Mouse (Mus musculus) monocyte, adult 5-6 weeks (primary cell): ENCODE measurements around the gene Hmcn2. TPM values are rescaled to one million over a fixed set of nuclear protein-coding genes. Genes with fewer than 3 reads are reported as not detected.
A peak's percentile ranks its signal among the peaks of the same experiment; 100 is the strongest.

ENCODE experiments used
- ATAC-seq: fragments of 153-309, 156-312 bp; replicated peaks from 2 replicates; pipeline ENCODE4 v1.8.0; 2017; ENCODE audit warnings: mild to moderate bottlenecking; ENCODE audit not compliant: low TSS enrichment, insufficient number of reproducible peaks, severe bottlenecking, poor library complexity, low FRiP score
- total RNA-seq: library from RNA; stranded (forward); fragments of 200-1000, 200-491, 200-594 nt; gene quantifications from 3 replicates; pipeline ENCODE4 v1.2.3, GENCODE M21; 2017

Gene Hmcn2
- total RNA-seq, 1 experiment from 2014 or later, result not detected

GRCm38 (mm10) chr2:31372186-31372585 lies 58.0 kb downstream of the Hmcn2 start:
- no peak for ATAC-seq

DNA sequence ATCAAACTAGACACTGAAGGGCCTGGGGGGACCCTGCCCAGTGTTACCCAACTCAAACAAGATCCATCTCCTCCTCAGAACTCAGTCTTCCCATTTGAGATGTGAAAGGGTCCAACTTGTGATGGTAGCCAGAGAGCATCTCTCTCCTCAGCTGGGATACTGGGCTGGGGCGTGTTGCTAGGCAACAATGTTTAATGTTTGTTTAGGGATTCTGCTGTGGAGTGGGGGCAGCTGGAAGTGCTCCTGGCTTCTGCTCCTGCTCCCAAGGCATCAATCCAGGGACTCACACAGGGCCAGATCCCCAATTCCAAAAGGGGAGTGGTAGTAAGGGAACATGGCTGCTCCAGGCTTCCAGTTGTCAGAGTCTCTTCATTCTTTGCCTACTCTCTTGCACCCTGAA lies 60.2 kb downstream of the Hmcn2 start:
- ATAC-seq, result no peak

DNA sequence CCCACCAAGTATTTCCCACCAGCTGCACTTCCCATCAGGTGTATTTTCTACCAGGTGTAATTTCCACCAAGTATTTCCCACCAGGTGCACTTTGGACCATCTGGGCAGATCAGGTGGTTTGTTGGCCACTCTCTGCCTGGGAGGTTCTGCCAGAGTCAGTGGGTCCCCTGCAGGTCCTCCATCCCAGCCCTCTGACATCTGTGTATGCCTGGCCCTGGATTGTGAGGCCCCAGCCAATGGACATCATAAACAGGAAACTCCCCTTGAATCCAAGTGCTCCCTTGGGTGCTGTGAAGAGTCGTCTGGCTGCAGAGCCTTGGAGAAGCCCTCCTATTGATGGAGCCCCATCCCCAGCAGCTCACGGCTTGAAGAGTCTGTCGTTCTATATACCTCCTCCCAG lies 61.8 kb downstream of the Hmcn2 start:
- no peak for ATAC-seq

DNA sequence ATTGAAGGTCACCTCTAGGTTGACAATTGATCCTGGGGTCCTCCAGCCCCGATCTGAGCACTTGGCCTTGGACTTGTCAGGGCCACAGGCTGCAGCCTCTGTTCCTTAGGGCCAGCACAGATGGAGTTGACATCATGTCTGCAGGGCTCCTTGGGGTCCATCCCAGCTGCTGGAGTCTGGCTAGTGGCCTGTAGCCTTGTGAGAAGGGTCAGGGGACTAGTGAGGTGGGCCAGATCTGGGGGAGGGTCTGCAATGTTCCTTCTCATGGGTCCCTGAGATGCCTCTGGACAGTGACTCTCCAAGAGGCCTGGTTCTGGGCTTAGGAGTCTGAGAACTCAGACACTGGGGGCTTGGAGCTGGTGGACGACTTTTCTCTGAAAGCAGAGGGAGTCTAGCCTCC lies 63.3 kb downstream of the Hmcn2 start:
- no peak for ATAC-seq

- no peak; the same call in 1 of the 2 replicates for ATAC-seq
Measured at GRCm38 (mm10) chr2:31381292-31381846, 67.2 kb downstream of the Hmcn2 start.

DNA sequence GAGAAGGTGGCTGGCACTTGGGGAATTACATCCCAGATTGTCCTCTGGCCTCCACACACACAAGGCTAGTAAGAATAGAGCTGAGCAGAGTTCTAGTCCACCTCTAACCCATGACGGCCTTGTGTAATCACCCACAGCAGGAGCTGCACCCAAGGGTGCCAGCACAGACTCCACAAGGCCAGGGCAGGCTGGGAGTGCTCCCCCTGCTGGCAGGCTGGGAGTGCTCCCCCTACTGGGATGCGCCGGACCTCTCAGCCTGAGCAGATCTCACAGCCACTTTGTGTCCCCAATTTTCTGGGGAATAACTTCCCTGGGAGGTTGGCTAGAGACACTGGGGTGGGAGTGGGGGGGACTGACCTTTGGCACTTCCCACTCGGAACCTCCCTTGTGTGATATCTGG lies 68.7 kb downstream of the Hmcn2 start:
- no peak; the same call in 1 of the 2 replicates for ATAC-seq

GRCm38 (mm10) chr2:31416968-31417367 lies 102.8 kb downstream of the Hmcn2 start:
- ATAC-seq, result no peak

DNA sequence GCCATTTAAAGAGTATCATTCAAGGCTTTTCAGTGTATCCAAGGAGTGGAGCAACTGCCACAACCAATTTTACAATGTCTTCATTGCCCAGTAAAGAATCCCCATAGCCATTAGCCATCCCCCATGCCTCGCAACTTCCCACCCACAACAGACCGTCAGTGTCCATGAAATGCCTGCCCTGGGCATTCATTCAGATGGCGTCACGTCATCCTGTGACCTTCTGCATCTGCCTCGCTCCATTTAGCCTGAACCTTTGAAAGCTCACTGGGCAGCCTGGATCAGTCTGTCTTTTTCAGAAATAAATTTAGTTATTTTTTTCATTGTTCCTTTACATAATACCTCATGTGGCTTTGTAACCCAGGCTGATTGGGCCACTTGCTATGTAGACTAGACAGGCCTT lies 103.8 kb downstream of the Hmcn2 start:
- no peak for ATAC-seq

GRCm38 (mm10) chr2:31418571-31418970 lies 104.4 kb downstream of the Hmcn2 start:
- ATAC-seq, result no peak

- no peak for ATAC-seq
Measured at GRCm38 (mm10) chr2:31420914-31421313, 106.7 kb downstream of the Hmcn2 start.

GRCm38 (mm10) chr2:31422576-31422975 lies 108.4 kb downstream of the Hmcn2 start:
- no peak for ATAC-seq

- ATAC-seq, result no peak
Measured at GRCm38 (mm10) chr2:31431477-31431876, 117.3 kb downstream of the Hmcn2 start.

GRCm38 (mm10) chr2:31434746-31435145 lies 120.5 kb downstream of the Hmcn2 start:
- ATAC-seq, result no peak

GRCm38 (mm10) chr2:31435567-31435966 lies 121.4 kb downstream of the Hmcn2 start:
- peak; percentile 70 for ATAC-seq

DNA sequence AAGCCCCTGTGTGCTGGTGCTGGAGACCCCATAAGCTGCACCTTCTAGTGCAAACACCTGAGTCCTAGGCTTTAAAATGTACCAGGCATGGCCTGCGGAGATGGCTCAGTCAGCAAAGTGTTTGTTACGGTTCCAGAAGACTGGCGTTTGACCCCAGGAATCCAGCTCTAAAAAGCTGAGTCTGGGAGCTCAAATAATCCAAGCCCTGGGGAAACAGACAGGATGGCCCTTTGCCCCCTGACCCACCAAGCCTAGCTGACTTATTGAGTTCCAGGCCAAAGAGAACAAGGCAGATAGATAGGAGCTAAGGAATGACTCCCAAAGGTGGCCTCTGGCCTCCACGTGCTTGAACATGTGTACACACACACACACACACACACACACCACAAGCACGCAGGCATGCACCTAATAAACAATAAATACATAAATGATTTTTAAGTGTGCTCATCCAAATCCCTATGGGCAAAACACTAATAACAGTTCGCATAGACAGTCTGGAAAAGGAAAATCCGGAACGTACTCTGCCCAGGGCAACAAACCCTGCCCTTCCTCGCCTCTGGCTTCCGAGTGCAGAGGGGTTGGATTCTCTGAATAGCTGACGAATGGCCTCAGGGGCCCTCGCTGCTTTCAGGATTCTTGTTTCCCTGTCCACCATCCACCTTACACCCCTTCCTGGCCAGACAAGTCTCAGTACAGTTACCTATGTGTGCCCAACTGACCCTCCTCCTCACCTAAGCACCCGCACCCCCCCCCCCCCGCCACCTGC lies 123.4 kb downstream of the Hmcn2 start:
- no peak for ATAC-seq

- ATAC-seq, result no peak
Measured at GRCm38 (mm10) chr2:31439576-31439975, 125.4 kb downstream of the Hmcn2 start.

DNA sequence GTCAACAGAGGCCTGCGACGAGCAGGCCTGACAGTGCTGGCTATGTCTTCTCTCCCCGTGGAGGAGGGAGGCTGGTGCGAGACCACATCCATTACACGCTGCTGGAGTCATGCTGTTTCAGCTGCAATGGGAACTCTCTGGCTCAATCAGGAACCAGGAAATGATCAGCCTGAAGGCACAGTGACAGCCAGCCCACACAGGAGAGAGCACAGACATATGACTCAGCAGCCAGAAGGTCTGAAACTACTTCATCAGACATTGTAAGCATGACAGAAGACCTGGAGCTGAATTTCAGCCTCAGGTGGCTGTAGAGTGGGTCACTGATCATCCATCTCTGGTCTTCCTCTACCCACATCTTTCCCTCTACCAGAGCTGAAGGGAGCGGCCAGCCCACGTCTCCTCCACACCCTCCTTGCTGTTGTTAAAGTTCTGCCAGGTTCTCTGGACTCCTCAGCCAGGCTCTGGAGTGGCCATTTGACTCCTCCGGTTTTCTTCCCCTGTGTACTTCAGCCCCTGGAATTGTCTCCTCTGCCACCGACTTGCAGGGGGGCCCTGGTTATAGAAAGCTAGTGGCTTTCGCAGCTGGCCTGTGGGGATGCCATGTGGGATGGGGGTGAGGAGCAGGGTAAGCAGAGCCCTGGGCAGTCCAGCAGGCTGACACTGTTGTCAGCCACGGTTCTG lies 128.4 kb downstream of the Hmcn2 start:
- no peak for ATAC-seq

DNA sequence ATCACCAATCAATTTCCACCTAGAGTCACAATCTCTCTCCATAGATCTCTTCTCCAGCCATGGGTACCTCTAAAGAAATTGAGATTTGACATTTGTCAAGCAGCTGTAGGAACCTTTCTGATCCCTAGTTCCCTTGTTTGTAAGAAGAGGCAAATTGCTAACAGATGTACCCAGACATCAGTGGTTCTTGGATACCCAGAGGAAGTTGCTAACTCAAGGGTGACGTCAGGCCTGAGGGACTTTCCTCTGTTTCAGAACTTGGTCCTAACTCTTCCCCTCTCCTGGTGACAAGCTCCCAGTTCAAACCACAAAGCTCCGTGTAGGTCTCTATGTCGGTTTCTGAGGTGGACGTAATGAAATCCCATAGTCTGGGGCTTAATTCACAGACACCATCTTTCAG lies 131.8 kb downstream of the Hmcn2 start:
- peak; percentile 71 for ATAC-seq

GRCm38 (mm10) chr2:31446456-31446855 lies 132.2 kb downstream of the Hmcn2 start:
- no peak for ATAC-seq

GRCm38 (mm10) chr2:31447536-31447935 lies 133.3 kb downstream of the Hmcn2 start:
- ATAC-seq, result peak; percentile 52; the same call in 1 of the 2 replicates
